Mouse (Mus musculus): ENCODE measurements at regions not wholly inside any gene's neighbourhood (a gene's known extent, or its start where the extent isn't known, plus 50 kb on each side); places are given as distances from the start of the nearest gene placed in this dataset.

DNA sequence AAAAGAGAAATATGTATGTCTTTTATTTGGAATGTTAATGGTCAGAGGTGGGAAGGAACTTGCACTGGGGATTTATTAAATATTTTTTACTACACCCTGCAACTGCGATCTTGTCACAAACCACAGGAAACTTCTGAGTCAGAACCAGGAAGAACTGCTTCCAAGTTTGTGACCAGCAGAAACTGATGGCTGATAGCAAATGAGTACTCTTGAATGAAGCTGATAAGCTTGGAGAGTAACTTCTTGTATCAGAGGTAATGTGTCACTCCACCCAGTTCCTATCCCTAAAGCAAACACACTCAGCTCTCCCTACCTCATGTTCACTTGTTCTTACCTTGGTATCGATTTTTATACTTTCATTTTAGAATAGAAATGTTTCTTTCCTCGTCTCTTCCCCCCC is 76.0 kb upstream of the Thpo start:
- Histone ChIP-seq H3K4me2 (no peak overlapping the region), H3K4me3 (no peak overlapping the region), H3K27me3 (no peaks in the 10 kb centered on the region), H3K9me3 (no peaks in the 10 kb centered on the region), H3K4me1 (no peaks in the 10 kb centered on the region), H3K36me3 (no peaks in the 10 kb centered on the region), H3K27ac (no peak overlapping the region), H3K9ac (no peak overlapping the region)
- WGBS = 70% methylated on average over 3 of the region's 3 CpGs
- no peak for ATAC-seq (ENCODE audit: borderline replicate concordance, extremely low read depth, low FRiP score, low TSS enrichment)

DNA sequence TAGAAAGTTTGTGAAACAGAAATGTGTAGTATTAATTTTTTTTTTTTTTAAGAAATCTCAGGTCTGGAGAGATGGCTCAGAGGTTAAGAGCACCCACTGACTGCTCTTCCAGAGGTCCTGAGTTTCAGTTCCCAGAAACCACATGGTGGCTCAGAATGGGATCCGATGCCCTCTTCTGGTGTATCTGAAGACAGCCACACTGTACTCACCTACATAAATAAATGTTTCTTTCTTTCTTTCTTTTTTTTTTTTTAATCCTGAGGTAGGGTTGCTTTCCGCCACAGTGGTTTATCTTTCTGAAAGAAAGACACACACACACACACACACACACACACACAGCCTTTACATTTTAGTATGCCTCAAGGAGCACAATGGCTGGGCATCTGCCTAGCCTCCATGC is 74.0 kb upstream of the Thpo start:
- Histone ChIP-seq H3K4me2 (no peak overlapping the region), H3K4me1 (peaks cover 12% of the 10 kb centered on the region), H3K4me3 (no peak overlapping the region), H3K27ac (no peak overlapping the region), H3K9ac (no peak overlapping the region), H3K27me3 (no peaks in the 10 kb centered on the region), H3K36me3 (no peaks in the 10 kb centered on the region), H3K9me3 (no peaks in the 10 kb centered on the region)
- ATAC-seq (ENCODE audit: borderline replicate concordance, extremely low read depth, low FRiP score, low TSS enrichment) = no peak
- 79% methylated on average over 2 of the region's 2 CpGs for WGBS

DNA sequence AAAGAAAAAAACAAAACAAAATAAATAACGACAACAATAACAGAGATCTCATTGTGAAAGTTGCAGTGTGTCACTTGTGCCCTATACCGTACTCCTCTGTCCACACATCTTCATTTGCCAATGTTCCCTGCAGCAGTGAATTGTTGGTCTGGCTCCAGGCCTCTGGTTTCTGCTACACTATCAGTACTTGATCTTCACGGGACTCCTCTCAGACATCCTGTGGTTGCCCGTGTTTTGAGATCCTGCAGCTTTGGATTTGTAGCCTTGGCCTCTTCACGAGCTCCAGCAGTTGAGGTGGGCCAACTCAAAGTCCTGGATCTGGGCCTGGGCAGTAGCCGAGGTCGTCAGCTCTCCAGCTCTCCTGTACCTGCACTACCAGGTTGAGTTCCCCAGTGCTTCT is 72.4 kb upstream of the Thpo start:
- H3K4me2 ChIP-seq = no peak overlapping the region
- 70% methylated on average over 7 of the region's 7 CpGs for WGBS
- ATAC-seq (ENCODE audit: borderline replicate concordance, extremely low read depth, low FRiP score, low TSS enrichment) = no peak
- no peak overlapping the region for H3K9ac ChIP-seq
- H3K4me3 ChIP-seq = no peak overlapping the region
- no peaks in the 10 kb centered on the region for H3K36me3 ChIP-seq
- H3K9me3 ChIP-seq = no peaks in the 10 kb centered on the region
- no peak overlapping the region for H3K27ac ChIP-seq
- no peaks in the 10 kb centered on the region for H3K27me3 ChIP-seq
- peaks cover 17% of the 10 kb centered on the region for H3K4me1 ChIP-seq

DNA sequence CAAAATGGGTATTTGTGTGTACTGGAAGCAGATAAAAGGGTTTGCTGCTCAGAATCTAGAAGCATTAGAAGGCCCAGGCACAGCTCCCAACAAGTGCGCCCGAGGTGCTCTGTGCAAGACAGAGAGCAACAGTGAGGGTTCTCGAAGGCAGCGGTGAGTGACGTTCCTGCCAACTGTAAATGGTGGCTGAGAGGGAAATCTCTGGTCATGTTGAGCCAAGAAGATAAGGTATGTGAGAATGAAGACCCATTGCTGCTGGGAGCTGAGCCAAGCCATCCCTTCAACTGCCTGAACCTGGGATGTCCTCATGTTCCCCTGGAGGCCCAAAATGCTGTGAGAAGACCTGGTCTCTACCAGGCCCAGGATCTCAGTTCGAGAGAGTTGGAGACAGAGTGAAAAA is 71.5 kb upstream of the Thpo start:
- no peak overlapping the region for H3K27ac ChIP-seq
- peaks cover 17% of the 10 kb centered on the region for H3K4me1 ChIP-seq
- no peak for ATAC-seq (ENCODE audit: borderline replicate concordance, extremely low read depth, low FRiP score, low TSS enrichment)
- no peak overlapping the region for H3K9ac ChIP-seq
- H3K36me3 ChIP-seq = no peaks in the 10 kb centered on the region
- H3K27me3 ChIP-seq = no peaks in the 10 kb centered on the region
- no peak overlapping the region for H3K4me2 ChIP-seq
- H3K9me3 ChIP-seq = no peaks in the 10 kb centered on the region
- WGBS = 49% methylated on average over 6 of the region's 6 CpGs
- no peak overlapping the region for H3K4me3 ChIP-seq

DNA sequence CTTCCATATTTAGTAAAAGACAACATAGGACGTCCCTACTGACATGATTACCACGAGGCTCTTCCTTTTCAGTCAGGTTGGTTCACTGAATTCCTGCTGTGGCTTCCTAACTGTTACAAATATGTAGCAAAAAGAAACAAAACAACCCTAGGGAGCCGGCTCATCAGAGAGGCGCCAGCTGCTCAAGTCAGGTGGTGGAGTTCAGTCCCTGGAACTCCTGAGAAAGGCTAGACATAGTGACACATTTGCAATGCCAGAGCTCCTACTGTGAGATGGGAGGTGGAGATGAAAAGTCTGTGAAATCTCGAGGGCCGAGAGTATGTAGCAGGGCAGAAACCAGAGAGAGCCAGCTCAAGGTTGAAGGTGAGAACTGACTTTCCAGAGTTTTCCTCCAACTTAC is 70.8 kb upstream of the Thpo start:
- Histone ChIP-seq H3K4me2 (peak overlapping the region; percentile 58), H3K9ac (no peak overlapping the region), H3K4me1 (peaks cover 17% of the 10 kb centered on the region), H3K36me3 (no peaks in the 10 kb centered on the region), H3K4me3 (no peak overlapping the region), H3K9me3 (no peaks in the 10 kb centered on the region), H3K27me3 (no peaks in the 10 kb centered on the region), H3K27ac (peak overlapping the region; percentile 27; the same call in 1 of the 2 replicates)
- 17% methylated on average over 6 of the region's 6 CpGs for WGBS
- ATAC-seq (ENCODE audit: borderline replicate concordance, extremely low read depth, low FRiP score, low TSS enrichment) = no peak

DNA sequence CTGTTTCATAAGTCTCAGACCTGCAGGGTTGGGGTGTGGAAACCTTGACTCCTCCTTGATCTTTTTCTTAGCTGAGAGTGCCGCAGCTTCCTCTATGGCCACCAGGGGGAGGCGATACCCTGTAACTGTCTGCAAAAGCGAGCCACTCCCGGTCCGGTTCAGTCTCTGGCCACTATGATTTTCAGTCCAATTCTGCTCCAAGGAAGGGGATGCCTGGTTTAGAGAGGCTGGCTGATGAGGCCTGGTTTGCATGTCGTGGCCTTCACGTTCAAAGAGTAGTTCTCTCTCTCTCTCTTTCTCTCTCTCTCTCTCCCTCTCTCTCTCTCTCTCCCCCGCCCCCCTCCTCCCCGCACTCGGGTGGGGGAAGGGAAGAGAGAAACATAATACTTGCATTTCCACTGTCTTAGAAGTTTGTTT is 70.3 kb upstream of the Thpo start:
- no peaks in the 10 kb centered on the region for H3K27me3 ChIP-seq
- H3K4me3 ChIP-seq = peak overlapping the region; percentile 28
- WGBS = 2% methylated on average over 9 of the region's 10 CpGs
- peak overlapping the region; percentile 58 for H3K4me2 ChIP-seq
- H3K9ac ChIP-seq = no peak overlapping the region
- H3K36me3 ChIP-seq = no peaks in the 10 kb centered on the region
- H3K4me1 ChIP-seq = peaks cover 17% of the 10 kb centered on the region
- no peaks in the 10 kb centered on the region for H3K9me3 ChIP-seq
- peak overlapping the region; percentile 27; the same call in 1 of the 2 replicates for H3K27ac ChIP-seq
- ATAC-seq (ENCODE audit: borderline replicate concordance, extremely low read depth, low FRiP score, low TSS enrichment) = peak; percentile 51; the same call in 1 of the 2 replicates

DNA sequence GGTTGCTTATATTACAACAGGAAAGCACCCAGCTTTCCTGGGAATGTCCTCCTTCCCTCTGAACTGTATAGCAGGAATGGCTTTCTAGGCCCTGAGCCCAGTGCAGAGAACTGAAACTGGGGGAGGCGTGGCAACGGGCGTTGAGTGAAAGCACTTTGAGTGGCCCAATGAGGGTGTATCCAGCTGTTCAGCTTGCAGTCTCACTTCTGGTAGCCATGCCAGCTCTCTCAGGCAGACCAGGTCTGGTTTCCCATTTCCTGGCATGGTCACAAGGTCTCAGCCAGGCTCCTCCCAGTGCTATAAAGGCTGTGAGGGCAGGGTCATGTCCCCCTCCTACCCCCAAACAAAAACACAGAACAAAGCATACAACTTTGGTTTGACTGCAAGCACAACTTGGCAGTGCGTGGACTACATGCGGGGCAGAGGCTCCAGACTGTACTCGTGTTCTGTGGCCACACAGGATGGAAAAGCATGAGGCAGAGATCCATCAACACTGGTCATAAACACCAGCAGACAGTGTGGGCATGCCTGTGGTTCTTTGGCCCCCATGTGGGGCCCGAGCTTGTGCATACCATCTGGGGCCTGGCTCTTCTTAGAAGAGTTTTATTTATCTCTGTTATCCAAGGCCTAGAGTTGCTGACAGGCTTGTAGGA is 69.1 kb upstream of the Thpo start:
- Histone ChIP-seq H3K9ac (no peak overlapping the region), H3K4me1 (peaks cover 17% of the 10 kb centered on the region), H3K27me3 (no peaks in the 10 kb centered on the region), H3K27ac (peak overlapping the region; percentile 41), H3K4me3 (no peak overlapping the region), H3K4me2 (no peak overlapping the region), H3K9me3 (no peaks in the 10 kb centered on the region), H3K36me3 (no peaks in the 10 kb centered on the region)
- peak; percentile 84 for ATAC-seq (ENCODE audit: borderline replicate concordance, extremely low read depth, low FRiP score, low TSS enrichment)
- 46% methylated on average over 7 of the region's 7 CpGs for WGBS

DNA sequence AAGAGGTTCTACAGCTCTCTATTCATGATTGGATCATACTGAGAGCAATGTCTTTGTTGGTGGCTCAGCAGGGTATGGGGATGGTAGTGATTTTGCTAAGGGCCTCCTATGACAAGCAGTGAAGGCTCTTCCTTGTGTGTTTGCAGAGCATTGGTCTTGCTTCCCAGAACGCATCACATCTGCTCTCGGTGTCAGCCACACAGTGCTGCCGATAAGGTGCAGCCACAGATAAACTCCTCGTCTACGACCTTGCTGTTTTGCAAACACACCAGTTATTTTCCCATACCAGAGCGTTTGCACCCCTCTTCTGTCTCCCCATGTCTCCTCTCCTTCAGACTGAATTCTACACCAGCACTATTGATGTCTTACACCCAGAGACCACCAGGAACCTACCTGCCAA is 68.4 kb upstream of the Thpo start:
- 64% methylated on average over 6 of the region's 6 CpGs for WGBS
- ATAC-seq (ENCODE audit: borderline replicate concordance, extremely low read depth, low FRiP score, low TSS enrichment) = no peak
- Histone ChIP-seq H3K9ac (no peak overlapping the region), H3K27ac (peak overlapping the region; percentile 41), H3K4me1 (peaks cover 17% of the 10 kb centered on the region), H3K36me3 (no peaks in the 10 kb centered on the region), H3K27me3 (no peaks in the 10 kb centered on the region), H3K9me3 (no peaks in the 10 kb centered on the region), H3K4me2 (no peak overlapping the region), H3K4me3 (no peak overlapping the region)

DNA sequence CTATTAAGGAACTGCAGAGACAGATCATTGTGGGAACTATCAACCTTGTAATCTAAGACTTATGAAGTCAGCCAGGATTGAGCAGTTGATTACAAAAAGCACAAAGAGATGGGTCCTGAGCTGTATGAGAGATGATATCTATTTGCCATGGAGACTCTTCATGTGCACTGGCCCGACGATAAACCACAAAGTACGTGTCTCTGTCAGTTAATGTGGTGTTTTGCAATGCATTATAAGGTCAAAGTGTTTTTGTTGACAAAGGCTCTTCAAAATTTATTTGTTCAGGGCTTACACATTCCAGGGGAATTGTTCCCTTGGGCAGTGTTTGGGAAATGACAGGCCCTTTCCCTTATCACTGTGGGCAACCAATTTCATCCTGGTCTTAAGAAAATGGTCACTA is 65.7 kb upstream of the Thpo start:
- Histone ChIP-seq H3K9me3 (no peaks in the 10 kb centered on the region), H3K4me1 (peaks cover 15% of the 10 kb centered on the region), H3K4me3 (no peak overlapping the region), H3K27me3 (no peaks in the 10 kb centered on the region), H3K27ac (no peak overlapping the region), H3K9ac (no peak overlapping the region), H3K36me3 (no peaks in the 10 kb centered on the region), H3K4me2 (no peak overlapping the region)
- WGBS = 81% methylated on average over 3 of the region's 3 CpGs
- ATAC-seq (ENCODE audit: borderline replicate concordance, extremely low read depth, low FRiP score, low TSS enrichment) = no peak

DNA sequence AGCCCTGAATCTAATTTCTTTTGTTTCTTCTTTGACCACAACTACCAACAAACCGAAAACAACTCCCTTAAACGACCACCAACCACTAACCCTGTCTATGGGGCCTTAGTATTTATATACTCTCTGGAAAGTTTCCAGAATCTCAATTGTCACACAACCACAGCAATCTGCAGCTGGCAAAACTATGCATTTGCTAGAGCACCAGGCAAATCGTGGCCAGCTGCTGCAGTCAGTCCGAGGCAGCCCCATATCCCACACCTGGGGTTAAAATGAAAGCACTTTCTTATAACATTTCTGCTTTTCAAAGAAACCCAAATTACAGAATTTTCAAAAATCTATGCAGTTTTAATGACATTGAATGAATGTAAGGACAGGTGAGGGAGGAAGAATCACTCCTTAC is 63.8 kb upstream of the Thpo start:
- no peak overlapping the region for H3K9ac ChIP-seq
- peaks cover 3% of the 10 kb centered on the region for H3K4me1 ChIP-seq
- no peak overlapping the region for H3K27ac ChIP-seq
- H3K9me3 ChIP-seq = no peaks in the 10 kb centered on the region
- whole genome bisulfite sequencing = 56% methylated on average over 4 of the region's 4 CpGs
- H3K4me3 ChIP-seq = no peak overlapping the region
- no peaks in the 10 kb centered on the region for H3K27me3 ChIP-seq
- H3K36me3 ChIP-seq = no peaks in the 10 kb centered on the region
- H3K4me2 ChIP-seq = no peak overlapping the region
- ATAC-seq (ENCODE audit: borderline replicate concordance, extremely low read depth, low FRiP score, low TSS enrichment) = no peak

DNA sequence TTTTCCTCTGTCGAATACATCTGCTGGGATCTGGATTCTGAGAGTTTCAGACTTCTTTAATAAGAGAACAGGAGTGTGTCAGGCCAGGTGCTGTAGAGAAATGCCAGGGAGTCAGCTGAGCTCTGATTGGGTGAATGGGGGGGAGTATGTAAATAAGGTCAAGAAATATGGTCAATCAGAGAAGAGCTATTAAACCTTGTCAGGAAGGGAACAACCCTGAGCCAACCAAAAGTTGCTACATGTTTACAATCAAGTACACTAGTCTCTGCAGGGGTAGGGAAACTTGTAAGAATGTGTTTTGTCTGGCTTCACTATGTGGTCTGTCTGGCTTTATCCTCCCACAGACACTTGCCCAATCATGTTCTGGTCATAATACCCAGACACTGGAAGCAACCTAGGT is 60.4 kb upstream of the Thpo start:
- no peak overlapping the region for H3K4me3 ChIP-seq
- no peak overlapping the region for H3K9ac ChIP-seq
- H3K4me1 ChIP-seq = no peaks in the 10 kb centered on the region
- H3K9me3 ChIP-seq = no peaks in the 10 kb centered on the region
- H3K27me3 ChIP-seq = no peaks in the 10 kb centered on the region
- H3K27ac ChIP-seq = no peak overlapping the region
- no peak overlapping the region for H3K4me2 ChIP-seq
- ATAC-seq (ENCODE audit: borderline replicate concordance, extremely low read depth, low FRiP score, low TSS enrichment) = no peak
- no peaks in the 10 kb centered on the region for H3K36me3 ChIP-seq
- 65% methylated on average over 1 of the region's 1 CpGs for WGBS

Measured in lung, embryonic 15.5 days (tissue).